Mouse (Mus musculus) granulocyte monocyte progenitor cell, adult 5-6 weeks (primary cell): ENCODE measurements around the gene Prkca. TPM values are rescaled to one million over a fixed set of nuclear protein-coding genes. Genes with fewer than 3 reads are reported as not detected.

Source experiments
- ATAC-seq: replicated peaks from 2 replicates; pipeline ENCODE4 v1.8.0; 2016; ENCODE audit warnings: mild to moderate bottlenecking, moderate TSS enrichment, inconsistent platforms; ENCODE audit not compliant: poor library complexity, severe bottlenecking
- total RNA-seq, 2 experiments: library from RNA; stranded (forward) in 1 of 2; stranded (reverse) in 1 of 2; fragments of 200-712, 200-1000 nt in 1 of 2; fragments of >200 nt in 1 of 2; fragmentation: Nextera tagmentation in 1 of 2; gene quantifications; 2 replicates each; pipeline ENCODE4 v1.2.3; 2014 to 2017

Prkca gene
- total RNA-seq, 2 experiments from 2014 or later, result 2.2 to 6.1 TPM

DNA sequence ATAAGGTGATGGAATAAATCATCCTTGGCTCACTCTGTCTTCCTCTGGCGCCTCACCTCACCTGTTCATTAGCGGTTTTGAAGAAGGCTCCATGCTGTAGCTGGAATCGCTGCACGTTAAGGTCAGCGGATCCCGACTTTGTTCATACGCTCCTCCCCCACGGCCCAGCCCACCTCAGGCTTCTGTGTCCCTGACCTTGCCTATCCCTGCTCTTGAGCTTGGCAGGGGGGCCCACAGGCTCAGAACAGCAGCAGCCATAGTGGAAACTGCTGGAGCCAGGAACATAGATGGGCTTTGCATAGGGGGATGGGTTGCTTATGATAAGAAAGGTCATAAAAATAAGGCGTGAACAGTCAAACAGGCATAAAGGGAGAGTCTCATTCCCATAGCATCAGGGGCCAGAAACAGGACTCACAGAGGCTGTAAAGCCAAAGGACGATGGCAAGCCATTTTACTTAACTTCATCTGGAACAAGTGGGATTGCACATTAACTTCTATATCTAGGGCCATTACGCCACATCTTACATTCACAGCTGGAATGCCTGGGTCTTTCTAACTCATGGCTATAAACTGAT, 102.7 kb downstream of the Prkca start:
- ATAC-seq, result no peak

- ATAC-seq, result no peak
These were observed 104.6 kb downstream of the Prkca start for GRCm38 (mm10) chr11:108239173-108239572.

DNA sequence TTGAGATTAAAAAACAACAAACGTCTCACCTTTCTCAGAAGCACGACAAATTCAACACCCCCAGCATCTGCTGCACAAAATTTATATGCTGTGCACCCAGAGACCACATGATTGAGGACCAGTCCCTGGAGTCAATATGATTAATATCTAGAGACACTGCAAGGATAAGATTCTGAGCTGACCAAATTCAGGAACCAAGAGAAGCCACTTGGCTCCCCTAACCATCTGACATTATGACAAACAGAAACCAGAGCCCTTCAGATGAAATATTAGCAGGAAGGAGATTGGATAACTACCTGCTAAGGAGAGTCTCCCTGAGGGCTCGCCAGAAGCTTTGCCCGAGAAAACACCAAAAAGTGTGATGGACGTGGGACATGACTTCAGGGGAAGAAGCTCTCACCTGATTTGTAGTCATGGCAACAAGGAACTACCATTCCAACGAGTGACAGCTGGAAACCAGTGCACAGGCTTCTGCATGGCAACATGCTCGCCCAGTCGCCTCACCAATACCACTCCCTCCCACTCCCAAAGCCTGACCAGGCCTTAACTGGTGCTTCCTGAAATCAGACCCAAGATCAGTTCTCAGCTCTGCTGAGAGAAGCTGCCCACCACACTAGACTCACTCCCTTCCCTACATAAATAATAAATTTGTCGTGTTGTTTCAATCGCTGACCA, 106.8 kb downstream of the Prkca start:
- no peak for ATAC-seq

DNA sequence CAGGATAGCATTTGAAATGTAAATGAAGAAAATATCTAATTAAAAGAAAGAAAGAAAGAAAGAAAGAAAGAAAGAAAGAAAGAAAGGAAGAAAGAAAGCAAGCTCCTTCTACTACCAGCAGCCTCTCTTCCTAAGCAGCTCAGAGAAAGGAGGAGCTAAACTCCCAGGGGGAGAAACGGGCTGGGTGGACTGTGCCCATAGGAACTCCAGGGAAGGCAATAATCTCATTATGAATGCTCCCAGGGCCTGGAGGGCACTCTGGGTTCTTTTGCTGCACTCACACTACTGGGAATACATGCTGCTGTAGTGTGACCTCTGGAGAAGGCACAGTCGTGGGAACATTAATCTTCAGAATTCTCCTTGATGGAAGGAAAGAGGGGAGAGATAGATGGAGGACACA, 107.5 kb downstream of the Prkca start:
- no peak for ATAC-seq

DNA sequence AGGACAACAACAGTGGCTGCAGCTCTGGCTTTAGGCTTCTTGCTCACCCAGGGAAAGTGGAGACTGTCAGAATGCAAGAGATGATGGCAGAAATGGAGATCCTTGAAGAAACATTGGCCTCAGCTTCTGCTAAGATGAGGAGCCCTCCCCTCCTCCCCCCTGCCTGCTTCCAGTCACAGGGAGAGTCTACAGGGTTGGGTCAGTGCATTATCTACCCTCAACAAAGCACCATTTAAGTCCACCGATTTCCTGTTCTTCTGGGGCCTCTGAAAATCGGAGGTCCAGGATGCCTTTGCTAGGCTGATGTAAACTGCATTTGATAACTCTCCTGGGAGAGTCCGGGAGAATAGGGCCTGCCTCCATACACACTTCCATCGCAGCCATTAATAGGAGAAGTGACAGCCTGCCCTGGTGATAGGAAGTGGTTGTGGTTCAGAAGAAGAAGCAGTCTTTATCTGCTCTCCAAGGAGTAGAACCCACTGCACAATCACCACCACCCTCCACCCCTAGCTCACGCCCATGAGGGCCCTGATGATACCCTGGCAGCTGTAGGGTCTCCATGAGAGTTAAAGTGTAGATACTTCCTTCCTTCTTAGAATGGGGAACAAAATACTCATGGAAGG, 108.5 kb downstream of the Prkca start:
- ATAC-seq, result peak; percentile 95

- no peak for ATAC-seq
These were observed 110.7 kb downstream of the Prkca start for GRCm38 (mm10) chr11:108233015-108233414.

DNA sequence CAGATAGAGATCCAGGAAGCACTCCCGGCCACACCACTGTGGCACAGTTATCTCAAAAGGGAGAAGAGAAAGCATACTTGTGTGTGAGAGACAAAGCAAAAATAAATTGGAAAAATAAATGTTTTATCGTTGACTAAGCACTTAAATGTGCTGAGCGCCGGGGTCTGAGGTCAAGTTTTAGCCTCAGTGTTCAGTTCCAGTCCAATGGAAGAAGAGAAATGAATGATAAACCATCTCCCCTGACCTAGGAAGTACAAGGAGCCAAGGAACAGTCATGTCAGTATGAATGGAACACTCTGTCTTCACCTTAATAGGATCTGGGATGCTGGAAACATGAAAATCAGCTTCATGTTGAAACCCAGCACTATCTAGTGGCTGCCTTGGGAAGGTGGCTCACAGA, 113.6 kb downstream of the Prkca start:
- no peak for ATAC-seq

GRCm38 (mm10) chr11:108229176-108229946, 114.4 kb downstream of the Prkca start:
- ATAC-seq, result no peak

- ATAC-seq, result no peak
These were observed 115.2 kb downstream of the Prkca start for GRCm38 (mm10) chr11:108228497-108228896.

- ATAC-seq, result no peak
These were observed 117.5 kb downstream of the Prkca start for GRCm38 (mm10) chr11:108226248-108226647.

DNA sequence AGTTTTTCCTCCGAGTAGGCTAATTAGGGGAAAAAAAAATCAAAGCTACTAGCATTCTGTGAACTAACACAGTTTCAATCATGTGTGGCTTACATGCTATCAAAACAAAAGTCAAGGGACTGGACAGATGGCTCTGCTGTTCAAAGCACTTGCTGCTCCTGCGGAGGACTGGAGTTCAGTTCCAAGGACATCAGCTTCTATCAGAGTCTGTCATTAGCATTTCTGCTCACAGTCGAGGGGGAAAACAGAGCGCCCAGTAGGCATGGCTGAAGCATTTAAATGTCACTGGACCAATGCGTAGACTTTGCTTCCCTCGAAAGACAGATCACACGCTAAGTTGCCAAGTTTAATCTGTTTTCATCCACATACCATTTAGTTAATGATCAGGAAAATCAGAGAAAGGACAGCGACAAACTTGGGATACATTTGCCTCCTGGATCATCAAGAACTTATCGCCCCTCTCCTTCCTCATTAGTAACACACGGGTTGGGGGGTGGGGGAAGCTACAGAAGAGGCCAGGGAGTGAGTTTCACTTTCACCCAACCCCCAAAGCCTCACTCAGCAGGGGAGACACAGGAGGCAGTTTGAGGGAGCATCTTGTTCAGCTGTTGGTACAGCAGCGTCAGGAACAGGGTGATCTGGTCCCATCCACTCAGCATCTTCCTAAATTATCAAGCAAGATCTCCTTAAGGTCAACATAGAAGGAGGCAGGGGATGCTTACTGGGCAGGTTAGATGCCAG, 119.3 kb downstream of the Prkca start:
- 0 out of 2 replicates have a peak, but pooled peaks have one; percentile 21 for ATAC-seq

DNA sequence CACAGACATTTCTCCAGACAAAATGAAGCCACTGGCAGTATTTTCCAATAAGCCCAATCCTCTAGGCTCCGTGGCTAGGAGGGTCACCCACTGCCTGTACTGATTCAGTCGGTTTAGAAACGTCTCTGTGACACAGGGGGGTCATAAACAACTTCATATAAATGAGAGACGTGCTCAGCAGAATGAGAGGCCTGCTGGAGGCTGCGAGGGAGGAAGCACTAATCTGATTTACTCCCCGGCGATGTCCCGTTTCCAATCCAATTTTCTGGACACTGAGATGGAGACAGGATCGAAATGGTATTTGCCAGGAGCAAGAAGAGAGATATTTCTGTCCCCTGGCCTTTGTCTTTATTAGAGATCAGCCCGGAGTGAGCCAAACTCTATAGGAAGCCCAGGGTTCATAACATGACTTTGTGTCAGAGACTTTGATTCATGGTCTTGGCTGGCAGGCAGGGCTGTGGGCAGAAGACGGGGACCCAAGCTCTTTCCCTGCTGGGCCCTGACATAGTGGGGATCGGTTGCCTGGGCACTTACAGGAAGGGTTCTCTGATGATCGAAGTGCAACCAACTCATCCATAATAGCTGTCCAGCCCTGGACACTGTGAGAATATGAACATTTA, 120.0 kb downstream of the Prkca start:
- no peak for ATAC-seq

- peak; percentile 75 for ATAC-seq
These were observed 120.6 kb downstream of the Prkca start for GRCm38 (mm10) chr11:108223154-108223553.

- peak; percentile 90 for ATAC-seq
These were observed 121.1 kb downstream of the Prkca start for GRCm38 (mm10) chr11:108222616-108223015.

GRCm38 (mm10) chr11:108222026-108222425, 121.7 kb downstream of the Prkca start:
- no peak for ATAC-seq

GRCm38 (mm10) chr11:108221124-108221835, 122.4 kb downstream of the Prkca start:
- ATAC-seq, result no peak

DNA sequence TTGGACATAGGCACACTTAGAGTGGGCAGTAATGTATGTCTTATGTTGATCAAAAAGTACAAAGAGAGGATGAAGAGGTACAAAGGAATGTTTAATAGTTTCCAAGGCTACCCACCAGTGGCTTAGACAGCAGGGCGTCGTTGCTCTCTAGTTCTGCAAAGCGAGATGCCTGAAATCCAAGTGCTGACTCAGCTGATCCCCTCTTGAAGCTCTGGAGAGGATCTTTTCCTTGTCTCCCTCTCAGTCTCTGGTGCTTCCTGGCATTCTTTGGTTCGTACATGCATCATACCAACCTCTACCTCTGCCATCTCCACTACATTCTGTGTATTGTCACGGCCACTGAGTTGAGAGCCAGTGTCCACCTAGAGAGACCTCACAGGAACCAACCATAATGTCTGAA, 123.1 kb downstream of the Prkca start:
- ATAC-seq, result no peak

DNA sequence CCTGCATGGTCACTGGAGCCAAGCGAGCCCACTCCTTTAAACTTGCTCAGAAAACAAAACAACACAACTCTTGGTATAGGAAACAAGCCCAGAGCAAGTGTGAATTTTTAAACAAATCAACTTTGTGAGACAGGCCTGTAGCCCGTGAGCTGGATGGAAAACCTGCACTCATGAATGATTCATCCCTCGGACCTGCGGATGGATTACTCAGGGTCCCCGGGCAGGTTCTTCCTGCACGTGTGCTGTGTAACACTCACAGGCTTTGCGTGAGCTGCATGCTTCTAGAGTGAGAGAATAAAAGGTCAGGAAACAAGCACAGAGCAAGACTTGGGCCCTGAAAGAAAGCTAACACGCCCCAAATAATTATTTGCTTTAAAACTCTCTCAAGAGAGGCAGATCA, 126.7 kb downstream of the Prkca start:
- ATAC-seq, result no peak

DNA sequence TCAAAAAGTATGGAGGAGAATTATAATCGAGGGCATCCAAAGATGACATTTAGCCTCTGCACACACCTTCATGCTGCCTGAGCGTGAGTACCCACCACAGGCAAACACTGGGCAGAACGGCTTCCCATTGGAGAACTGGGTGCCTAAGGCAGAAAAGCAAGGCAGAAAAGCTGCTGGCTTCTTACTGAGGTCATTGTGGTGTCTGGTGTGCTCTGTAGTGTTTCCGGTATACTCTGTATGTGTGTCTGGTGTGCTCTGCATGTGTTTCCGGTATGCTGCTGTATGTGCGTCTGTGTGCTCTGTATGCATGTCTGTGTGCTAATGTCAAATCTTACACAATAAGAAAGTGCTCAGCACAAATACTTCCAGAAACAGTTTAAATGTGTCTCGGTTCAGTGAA, 127.7 kb downstream of the Prkca start:
- ATAC-seq, result no peak
